Mouse (Mus musculus) CD4-positive naive resting alpha-beta T cell, adult 57 days (primary cell): ENCODE measurements around the gene Epm2aip1. TPM values are rescaled to one million over a fixed set of nuclear protein-coding genes. Genes with fewer than 3 reads are reported as not detected.

Experiments
- total RNA-seq: library from RNA; stranded (reverse); gene quantifications from one replicate; pipeline ENCODE4 v1.2.4, GENCODE M21; 2023

The Epm2aip1 gene
- total RNA-seq: 37.7 TPM

DNA sequence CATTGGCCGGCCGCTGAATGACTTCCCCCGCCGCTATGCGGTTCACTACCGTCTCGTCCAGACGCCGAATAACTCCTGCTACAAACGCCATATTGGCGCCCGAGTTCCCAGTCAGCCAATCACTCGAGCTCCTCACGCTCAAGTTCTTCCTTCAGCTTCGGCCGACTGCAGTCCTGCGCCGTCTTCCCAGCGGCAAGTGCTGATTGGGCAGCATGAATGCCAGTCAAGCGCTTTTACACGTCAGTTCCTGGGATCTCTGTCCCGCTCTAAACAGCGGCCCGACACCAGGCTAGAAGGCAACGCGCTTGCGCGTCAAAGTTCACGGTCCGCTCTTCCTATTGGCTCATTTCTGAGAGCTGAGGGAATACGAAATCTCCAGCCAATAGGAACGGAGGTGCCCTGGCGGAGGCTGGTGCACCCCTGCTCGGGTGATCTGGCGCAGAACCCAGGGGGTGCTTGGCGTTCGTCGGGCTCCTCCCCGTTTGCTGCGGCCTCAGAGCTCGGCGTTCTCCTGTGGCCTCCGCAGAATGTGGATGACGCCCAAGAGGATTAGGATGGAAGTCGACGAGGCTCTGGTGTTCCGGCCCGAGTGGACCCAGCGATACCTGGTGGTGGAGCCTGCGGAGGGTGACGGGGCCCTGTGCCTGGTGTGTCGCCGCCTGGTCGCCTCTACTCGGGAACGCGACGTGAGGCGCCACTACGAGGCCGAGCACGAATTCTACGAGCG lies at the start of gene Epm2aip1, which contains the start of gene Mlh1:
Gene Epm2aip1 (plus strand): TSS at position 496 of the 727 bp plus-strand sequence.
Gene Mlh1 (minus strand): TSS at position 358 of the 727 bp plus-strand sequence.

GRCm38 (mm10) chr9:111311031-111311842 lies 39.5 kb downstream of the Epm2aip1 start, which contains the start of gene Trank1:
Gene Trank1, plus strand, starts transcription at chr9:111311739.

Other genes starting within 250 kb of the Epm2aip1 start
- gene Ccrl2, start 214.4 kb upstream of the Epm2aip1 start, total RNA-seq: 4.1 TPM
- gene Lrrfip2, start 154.3 kb upstream of the Epm2aip1 start, total RNA-seq: 31.9 TPM
- gene Mlh1, start 138 bp upstream of the Epm2aip1 start, total RNA-seq: 38.8 TPM
- not detected for gene Trank1, start 39.8 kb downstream of the Epm2aip1 start, total RNA-seq
- gene Dclk3, start 167.2 kb downstream of the Epm2aip1 start, total RNA-seq: not detected